In genomic region chr11:84828516-84829399, GRCm38 (mm10) we compare ENCODE assay signal across 8 mouse cellular contexts. TPM values are rescaled to one million over a fixed set of nuclear protein-coding genes. Genes with fewer than 3 reads are reported as not detected.
A peak's percentile ranks its signal among the peaks of the same experiment; 100 is the strongest.
DNase-seq lines count a peak whose midpoint lies in the region; ATAC-seq lines count a peak whose summit lies in the region.

TSS of gene Dhrs11 (minus strand) at chr11:84828994.

- H3K9me3 ChIP-seq in hindbrain, embryonic 13.5 days = no peaks in the 10 kb centered on the region

- peaks cover 22% of the 10 kb centered on the region for H3K4me1 ChIP-seq in hindbrain, embryonic 13.5 days (replicated peaks)

- H3K9ac ChIP-seq in hindbrain, embryonic 13.5 days = peak within 1 kb of the TSS; percentile 83

- peak within 1 kb of the TSS; percentile 95 for H3K4me2 ChIP-seq in hindbrain, embryonic 13.5 days

- DNase-seq in R1 (ENCODE audit: low read depth, low spot score) = peak; percentile 89
- DNase-seq in cerebellum, postnatal 25 days = peak; percentile 94 to 95
- peak; percentile 75 for DNase-seq in frontal cortex, postnatal 25 days (ENCODE audit: low spot score in 2 of 2)
- DNase-seq in layer of hippocampus, postnatal 25 days (ENCODE audit: extremely low spot score in 1 of 2, low spot score in 1 of 2) = peak; percentile 77 to 79
- DNase-seq in lung, postnatal 25 days (ENCODE audit: low spot score) = peak; percentile 95
- peak; percentile 3 for DNase-seq in retina, adult 2 months (ENCODE audit: low read depth, low spot score)
- peak; percentile 81 for DNase-seq in thymus, postnatal 25 days

- under 1% methylated on average over 61 of the region's 62 CpGs for WGBS in hindbrain, embryonic 13.5 days

- peak within 1 kb of the TSS; percentile 73 for H3K27ac ChIP-seq in hindbrain, embryonic 13.5 days

- H3K36me3 ChIP-seq in hindbrain, embryonic 13.5 days = peaks cover 28% of the 10 kb centered on the region

- H3K27me3 ChIP-seq in hindbrain, embryonic 13.5 days = no peaks in the 10 kb centered on the region

- ATAC-seq in hindbrain, embryonic 13.5 days (ENCODE audit: low FRiP score) = peak; percentile 94

- H3K4me3 ChIP-seq in hindbrain, embryonic 13.5 days = peak within 1 kb of the TSS; percentile 64

RNA-seq across cellular contexts. Expression of gene Dhrs11, which starts in this region (rescaled TPM):
- polyA plus RNA-seq in hindbrain, embryonic 13.5 days (2015; fragmentation: Nextera tagmentation; extraction: Ambion mirVana) = 6.3 and 7.2 TPM in 2 replicates
- total RNA-seq in layer of hippocampus, postnatal 25 days (2021) = 1 to 10 TPM; 4.6 to 6.6 TPM

Comparison
In these comparisons a context has a peak if more than half of its experiments do, and no peak if none do; other contexts are left out.
1. Peak in every context shown above with its lines: DNase-seq, ATAC-seq, H3K4me3 ChIP-seq and H3K27ac ChIP-seq.
2. DNase-seq: peak in every context shown above with its lines; median percentile 95 in lung, postnatal 25 days; 94 in cerebellum, postnatal 25 days; 89 in R1; 81 in thymus, postnatal 25 days; 78 in layer of hippocampus, postnatal 25 days; 75 in frontal cortex, postnatal 25 days; 3 in retina, adult 2 months.